Mouse (Mus musculus): ENCODE measurements around the gene Rbpj.

Gene Rbpj

GRCm38 (mm10) chr5:53679651-53680050, 213.7 kb downstream of the Rbpj start:
- no peak for DNase-seq

DNA sequence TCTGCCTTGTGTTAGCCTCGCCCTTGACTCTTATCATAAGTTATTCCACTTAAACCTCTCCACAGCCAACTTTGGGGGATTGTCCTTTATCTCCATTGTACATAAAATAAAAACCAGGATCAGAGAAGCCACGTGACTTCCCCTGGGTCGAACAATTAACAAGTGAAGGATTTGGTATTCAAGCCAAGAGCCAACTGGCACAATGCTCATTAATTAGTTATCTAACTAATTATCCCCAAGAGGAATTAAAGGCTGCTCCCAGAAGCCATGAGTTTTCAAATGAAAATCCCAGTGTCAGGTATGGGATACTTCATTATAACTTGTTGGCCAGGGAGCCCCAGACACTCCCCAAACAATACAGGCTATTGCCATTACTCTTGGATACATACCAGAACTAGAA, 218.0 kb downstream of the Rbpj start:
- DNase-seq, result no peak

DNA sequence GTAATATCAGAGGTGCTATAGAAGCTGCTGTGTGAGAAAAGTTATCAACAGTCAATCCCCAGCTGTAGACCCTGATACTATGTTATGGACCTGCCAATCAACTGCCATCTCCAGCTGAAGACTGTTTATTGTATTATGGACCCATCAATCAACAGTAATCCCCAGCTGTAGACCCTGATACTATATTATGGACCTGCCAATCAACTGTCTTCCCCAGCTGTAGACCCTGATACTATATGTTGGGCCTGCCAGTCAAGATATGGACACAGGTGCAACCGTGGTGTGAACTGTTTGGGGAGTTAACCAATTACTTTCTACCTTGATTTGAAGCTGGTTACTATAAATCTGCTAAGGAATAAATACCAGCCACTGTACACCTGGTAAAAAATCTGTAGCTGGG, 218.5 kb downstream of the Rbpj start:
- DNase-seq, result no peak

GRCm38 (mm10) chr5:53685623-53686022, 219.7 kb downstream of the Rbpj start:
- DNase-seq, result no peak

GRCm38 (mm10) chr5:53686379-53686778, 220.4 kb downstream of the Rbpj start:
- DNase-seq, result no peak

GRCm38 (mm10) chr5:53688326-53688725, 222.4 kb downstream of the Rbpj start:
- DNase-seq, result no peak

- DNase-seq, result no peak
These were observed 225.6 kb downstream of the Rbpj start for GRCm38 (mm10) chr5:53691577-53691976.

DNA sequence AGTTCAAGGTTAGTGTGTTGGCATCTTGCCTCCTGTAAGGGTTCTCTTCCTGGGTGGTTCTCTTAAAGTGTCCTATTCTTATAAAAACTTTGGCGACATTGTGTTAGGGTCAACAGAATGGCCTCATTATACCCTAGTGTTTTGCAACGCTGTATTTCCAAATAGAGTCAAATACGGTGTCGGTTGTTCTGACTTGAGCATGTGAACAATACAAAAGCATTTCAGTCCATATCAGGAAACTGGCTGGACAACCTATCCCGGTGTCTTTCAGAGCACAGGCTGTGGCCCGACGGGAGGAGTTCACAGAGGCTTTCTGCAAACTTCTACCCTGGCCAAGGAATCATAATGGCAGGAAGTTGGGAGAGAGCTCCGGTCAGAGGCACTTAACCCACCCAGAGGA, 226.1 kb downstream of the Rbpj start:
- DNase-seq, result no peak

DNA sequence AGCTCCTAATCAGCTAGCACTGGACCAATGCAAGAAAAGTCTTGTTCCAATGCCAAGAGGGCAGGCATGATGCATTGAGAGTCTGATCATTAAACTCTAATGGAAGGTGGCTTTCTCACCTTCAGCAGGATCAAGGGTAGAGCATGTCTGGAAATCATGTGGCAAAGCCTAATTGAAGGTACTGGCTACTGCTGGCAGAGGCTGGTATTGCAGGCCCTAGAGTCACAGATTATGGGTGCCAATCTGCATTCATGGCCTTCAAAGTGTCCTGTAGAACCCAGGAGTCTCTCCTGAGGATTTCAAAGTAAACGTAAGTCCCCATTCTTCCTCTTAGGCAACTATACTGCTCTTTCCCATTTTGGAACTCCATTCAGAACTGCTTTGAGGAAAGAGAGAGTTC, 226.7 kb downstream of the Rbpj start:
- DNase-seq, result no peak

- DNase-seq, result no peak
These were observed 230.7 kb downstream of the Rbpj start for GRCm38 (mm10) chr5:53696701-53697100.

DNA sequence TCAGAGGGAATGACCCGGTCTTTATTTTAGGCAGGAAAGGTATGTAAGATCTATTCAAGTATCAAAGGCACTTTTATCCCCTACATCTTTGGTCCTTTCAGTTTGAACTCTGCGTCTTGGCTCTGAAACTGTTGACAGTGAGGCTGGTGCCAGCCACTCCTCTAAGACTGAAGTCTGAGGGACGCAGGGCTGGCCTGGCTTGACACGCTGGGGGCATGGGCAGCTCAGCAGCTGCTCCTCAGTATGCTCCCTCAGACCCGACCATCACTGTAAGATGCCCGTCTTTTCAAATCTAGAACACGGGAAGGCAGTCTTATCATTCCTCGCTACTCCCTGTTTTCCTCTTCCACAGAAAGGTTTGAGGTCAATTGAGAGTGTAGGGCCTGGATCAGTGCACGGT, 231.8 kb downstream of the Rbpj start:
- DNase-seq, result no peak

DNA sequence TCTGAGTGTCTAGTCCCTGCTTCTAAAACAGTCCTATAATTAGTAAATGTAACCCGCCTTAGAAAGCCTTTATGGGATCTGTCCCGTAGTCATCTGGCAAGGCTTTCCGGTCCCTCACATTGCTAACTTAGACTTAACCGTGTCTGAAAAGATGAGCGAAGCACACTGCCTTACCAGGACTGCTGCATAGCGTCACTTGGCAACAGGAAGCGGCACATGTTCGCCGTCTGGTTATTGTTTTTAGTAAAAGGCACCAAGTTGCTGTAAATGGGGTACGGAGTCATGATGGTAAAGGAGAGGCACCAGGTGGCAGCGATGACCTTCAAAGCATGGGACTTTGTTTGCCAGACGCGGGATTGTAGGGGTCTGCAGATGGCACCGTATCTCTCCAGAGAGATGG, 236.7 kb downstream of the Rbpj start:
- no peak for DNase-seq
